Mouse (Mus musculus) retina, embryonic 14.5 days (tissue): ENCODE data around the gene Eno2.
"Not testable (repeated sequence)": the region's sequence is repeated elsewhere in the genome, so short reads cannot be mapped to it uniquely, and the experiment has no call there.

Source experiments
- DNase-seq: peaks from one replicate; pipeline ENCODE4 v3.0.0-alpha.2; 2015; ENCODE audit warnings: low spot score

Eno2 gene

GRCm38 (mm10) chr6:124769101-124769765 is at the start of gene Eno2:
Gene Eno2 (minus strand): TSS chr6:124769673.
- DNase-seq, result peak; percentile 71

- no peak for DNase-seq
These were observed 48.5 kb upstream of the Eno2 start for GRCm38 (mm10) chr6:124817971-124818370.

GRCm38 (mm10) chr6:124817563-124817962 is 48.1 kb upstream of the Eno2 start:
- DNase-seq, result no peak

- no peak for DNase-seq
These were observed 47.7 kb upstream of the Eno2 start for GRCm38 (mm10) chr6:124817125-124817524.

- DNase-seq, result no peak
These were observed 47.1 kb upstream of the Eno2 start for GRCm38 (mm10) chr6:124816611-124817010.

GRCm38 (mm10) chr6:124814858-124815774 is 45.6 kb upstream of the Eno2 start:
- DNase-seq, result no peak

GRCm38 (mm10) chr6:124814448-124814847 is 45.0 kb upstream of the Eno2 start:
- no peak for DNase-seq

- DNase-seq, result peak; percentile 92
These were observed 44.5 kb upstream of the Eno2 start, which contains the start of gene Tpi1 for GRCm38 (mm10) chr6:124813933-124814332. Gene Tpi1 (minus strand): TSS chr6:124814296.

GRCm38 (mm10) chr6:124813496-124813895 is 44.0 kb upstream of the Eno2 start:
- peak; percentile 60 for DNase-seq

- DNase-seq, result no peak
These were observed 43.4 kb upstream of the Eno2 start for GRCm38 (mm10) chr6:124812848-124813247.

GRCm38 (mm10) chr6:124811701-124812560 is 42.5 kb upstream of the Eno2 start:
- no peak for DNase-seq

GRCm38 (mm10) chr6:124811403-124811665 is 41.9 kb upstream of the Eno2 start:
- DNase-seq, result no peak

- DNase-seq, result not testable (repeated sequence)
These were observed 41.3 kb upstream of the Eno2 start for GRCm38 (mm10) chr6:124810566-124811402.

- DNase-seq, result no peak
These were observed 40.5 kb upstream of the Eno2 start for GRCm38 (mm10) chr6:124809775-124810538.

- DNase-seq, result peak; percentile 91
These were observed 39.7 kb upstream of the Eno2 start for GRCm38 (mm10) chr6:124809052-124809774.

GRCm38 (mm10) chr6:124808358-124809012 is 39.0 kb upstream of the Eno2 start, which contains the start of gene Spsb2:
Gene Spsb2 (plus strand): TSS chr6:124808661.
- DNase-seq, result peak; percentile 80

GRCm38 (mm10) chr6:124807986-124808357 is 38.5 kb upstream of the Eno2 start:
- DNase-seq, result no peak

- no peak for DNase-seq
These were observed 37.9 kb upstream of the Eno2 start for GRCm38 (mm10) chr6:124807366-124807765.

GRCm38 (mm10) chr6:124806446-124807140 is 37.1 kb upstream of the Eno2 start:
- DNase-seq, result no peak
